Mouse (Mus musculus): ENCODE measurements around the gene Mknk2.
"Not testable (repeated sequence)": the region's sequence is repeated elsewhere in the genome, so short reads cannot be mapped to it uniquely, and the experiment has no call there.

Mknk2 gene

GRCm38 (mm10) chr10:80656130-80656862 lies 21.6 kb downstream of the Mknk2 start:
- H3K9me3 ChIP-seq (ENCODE audit: low read length): no peaks in the 10 kb centered on the region
- TF ChIP-seq POU5F1 (IDR thresholded peaks at IDR 0.05; ENCODE audit: borderline replicate concordance, low read length): no peak
- H3K4me3 ChIP-seq (replicated peaks; ENCODE audit: low read length): peak overlapping the region; percentile 93
- no peaks in the 10 kb centered on the region for H3K27me3 ChIP-seq (ENCODE audit: insufficient read depth, low read length)
- H3K36me3 ChIP-seq (ENCODE audit: insufficient read depth, low read length): peaks cover 36% of the 10 kb centered on the region
- H3K4me1 ChIP-seq (replicated peaks; ENCODE audit: low read depth, low read length): peaks cover 85% of the 10 kb centered on the region

GRCm38 (mm10) chr10:80655406-80656129 lies 22.3 kb downstream of the Mknk2 start:
- Histone ChIP-seq H3K4me3 (replicated peaks; ENCODE audit: low read length) (peak overlapping the region; percentile 93), H3K36me3 (ENCODE audit: insufficient read depth, low read length) (peaks cover 44% of the 10 kb centered on the region), H3K4me1 (replicated peaks; ENCODE audit: low read depth, low read length) (peaks cover 85% of the 10 kb centered on the region), H3K9me3 (ENCODE audit: low read length) (no peaks in the 10 kb centered on the region), H3K27me3 (ENCODE audit: insufficient read depth, low read length) (no peaks in the 10 kb centered on the region)
- TF ChIP-seq CTCF (conservative IDR thresholded peaks at IDR 0.05; ENCODE audit: low read length): no peak
- no peak for TF ChIP-seq NANOG (IDR thresholded peaks at IDR 0.05; ENCODE audit: borderline replicate concordance, low read length)
- no peak for TF ChIP-seq POU5F1 (IDR thresholded peaks at IDR 0.05; ENCODE audit: borderline replicate concordance, low read length)

- H3K4me1 ChIP-seq (replicated peaks; ENCODE audit: low read depth, low read length): peaks cover 89% of the 10 kb centered on the region
- peaks cover 50% of the 10 kb centered on the region for H3K36me3 ChIP-seq (ENCODE audit: insufficient read depth, low read length)
- no peaks in the 10 kb centered on the region for H3K9me3 ChIP-seq (ENCODE audit: low read length)
- no peaks in the 10 kb centered on the region for H3K27me3 ChIP-seq (ENCODE audit: insufficient read depth, low read length)
- H3K4me3 ChIP-seq (replicated peaks; ENCODE audit: low read length): peak overlapping the region; percentile 93
- no peak for TF ChIP-seq POU5F1 (IDR thresholded peaks at IDR 0.05; ENCODE audit: borderline replicate concordance, low read length)
- TF ChIP-seq NANOG (IDR thresholded peaks at IDR 0.05; ENCODE audit: borderline replicate concordance, low read length): no peak
- TF ChIP-seq CTCF (conservative IDR thresholded peaks at IDR 0.05; ENCODE audit: low read length): no peak
Measured at GRCm38 (mm10) chr10:80654866-80655265, 23.0 kb downstream of the Mknk2 start.

- H3K4me1 ChIP-seq (replicated peaks; ENCODE audit: low read depth, low read length): peaks cover 85% of the 10 kb centered on the region
- no peaks in the 10 kb centered on the region for H3K27me3 ChIP-seq (ENCODE audit: insufficient read depth, low read length)
- H3K36me3 ChIP-seq (ENCODE audit: insufficient read depth, low read length): peaks cover 64% of the 10 kb centered on the region
- H3K9me3 ChIP-seq (ENCODE audit: low read length): no peaks in the 10 kb centered on the region
- no peak for TF ChIP-seq NANOG (IDR thresholded peaks at IDR 0.05; ENCODE audit: borderline replicate concordance, low read length)
- TF ChIP-seq POU5F1 (IDR thresholded peaks at IDR 0.05; ENCODE audit: borderline replicate concordance, low read length): no peak
- TF ChIP-seq CTCF (conservative IDR thresholded peaks at IDR 0.05; ENCODE audit: low read length): no peak
- H3K4me3 ChIP-seq (replicated peaks; ENCODE audit: low read length): no peak overlapping the region
Measured at GRCm38 (mm10) chr10:80653156-80653720, 24.7 kb downstream of the Mknk2 start.

GRCm38 (mm10) chr10:80650392-80650791 lies 27.5 kb downstream of the Mknk2 start:
- TF ChIP-seq POU5F1 (IDR thresholded peaks at IDR 0.05; ENCODE audit: borderline replicate concordance, low read length) (no peak), CTCF (conservative IDR thresholded peaks at IDR 0.05; ENCODE audit: low read length) (no peak), NANOG (IDR thresholded peaks at IDR 0.05; ENCODE audit: borderline replicate concordance, low read length) (no peak)
- peaks cover 83% of the 10 kb centered on the region for H3K4me1 ChIP-seq (replicated peaks; ENCODE audit: low read depth, low read length)
- no peak overlapping the region for H3K4me3 ChIP-seq (replicated peaks; ENCODE audit: low read length)
- peaks cover 91% of the 10 kb centered on the region for H3K36me3 ChIP-seq (ENCODE audit: insufficient read depth, low read length)
- H3K27me3 ChIP-seq (ENCODE audit: insufficient read depth, low read length): no peaks in the 10 kb centered on the region
- no peaks in the 10 kb centered on the region for H3K9me3 ChIP-seq (ENCODE audit: low read length)

GRCm38 (mm10) chr10:80649910-80650309 lies 28.0 kb downstream of the Mknk2 start:
- peaks cover 83% of the 10 kb centered on the region for H3K4me1 ChIP-seq (replicated peaks; ENCODE audit: low read depth, low read length)
- not testable (repeated sequence) for H3K27me3 ChIP-seq (ENCODE audit: insufficient read depth, low read length); H3K4me3 ChIP-seq (replicated peaks; ENCODE audit: low read length); H3K9me3 ChIP-seq (ENCODE audit: low read length)
- peaks cover 91% of the 10 kb centered on the region for H3K36me3 ChIP-seq (ENCODE audit: insufficient read depth, low read length)

GRCm38 (mm10) chr10:80646936-80647335 lies 31.0 kb downstream of the Mknk2 start:
- TF ChIP-seq POU5F1 (IDR thresholded peaks at IDR 0.05; ENCODE audit: borderline replicate concordance, low read length): no peak
- Histone ChIP-seq H3K36me3 (ENCODE audit: insufficient read depth, low read length) (peaks cover 95% of the 10 kb centered on the region), H3K27me3 (ENCODE audit: insufficient read depth, low read length) (no peaks in the 10 kb centered on the region), H3K4me1 (replicated peaks; ENCODE audit: low read depth, low read length) (peaks cover 81% of the 10 kb centered on the region), H3K9me3 (ENCODE audit: low read length) (no peaks in the 10 kb centered on the region), H3K4me3 (replicated peaks; ENCODE audit: low read length) (no peak overlapping the region)

GRCm38 (mm10) chr10:80635345-80635744 lies 42.6 kb downstream of the Mknk2 start:
- H3K4me3 ChIP-seq (replicated peaks; ENCODE audit: low read length): no peak overlapping the region
- no peaks in the 10 kb centered on the region for H3K27me3 ChIP-seq (ENCODE audit: insufficient read depth, low read length)
- H3K4me1 ChIP-seq (replicated peaks; ENCODE audit: low read depth, low read length): peaks cover 88% of the 10 kb centered on the region
- TF ChIP-seq NANOG (IDR thresholded peaks at IDR 0.05; ENCODE audit: borderline replicate concordance, low read length) (no peak), CTCF (conservative IDR thresholded peaks at IDR 0.05; ENCODE audit: low read length) (no peak), POU5F1 (IDR thresholded peaks at IDR 0.05; ENCODE audit: borderline replicate concordance, low read length) (no peak)
- H3K9me3 ChIP-seq (ENCODE audit: low read length): no peaks in the 10 kb centered on the region
- H3K36me3 ChIP-seq (ENCODE audit: insufficient read depth, low read length): peaks cover 98% of the 10 kb centered on the region
